Mouse (Mus musculus): ENCODE measurements around the gene Tom1l1.

Tom1l1 gene

DNA sequence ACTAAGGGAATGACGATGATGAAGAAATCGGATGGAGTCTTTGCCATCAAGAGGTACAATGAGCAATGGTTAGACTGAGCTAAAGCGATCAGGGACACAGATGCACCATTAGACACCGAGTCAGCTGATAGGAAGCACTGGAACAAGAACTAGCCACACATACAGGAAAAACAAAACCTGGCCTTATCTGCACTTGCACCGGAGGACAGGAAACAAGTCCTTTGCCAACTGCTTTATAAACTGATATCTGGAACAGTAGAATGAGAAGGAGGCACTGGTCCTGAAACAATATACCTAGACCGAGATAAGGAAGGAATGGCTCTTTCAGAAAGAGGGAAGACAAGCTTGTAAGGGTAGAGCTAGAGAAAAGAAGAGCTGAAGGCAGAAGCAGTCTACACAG, 73.4 kb downstream of the Tom1l1 start:
- no peak for DNase-seq

DNA sequence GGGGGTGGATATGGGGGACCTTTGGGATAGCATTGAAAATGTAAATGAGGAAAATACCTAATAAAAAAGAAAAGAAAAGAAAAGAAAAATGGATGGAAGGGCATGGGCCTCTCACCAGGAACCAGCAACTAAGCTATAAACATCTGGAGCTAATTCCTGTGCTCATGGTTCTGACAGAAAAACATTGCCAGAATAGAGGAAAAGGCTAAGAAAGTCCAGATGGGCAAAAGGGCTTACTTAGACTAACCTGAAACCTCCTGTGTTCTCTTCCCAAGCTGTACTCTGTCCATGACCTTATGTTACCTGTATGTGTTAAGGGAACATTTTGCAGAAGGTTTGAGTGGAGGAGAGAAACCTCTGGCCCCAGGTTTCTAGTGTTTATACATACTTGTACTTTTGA, 76.0 kb downstream of the Tom1l1 start:
- DNase-seq, result no peak

DNA sequence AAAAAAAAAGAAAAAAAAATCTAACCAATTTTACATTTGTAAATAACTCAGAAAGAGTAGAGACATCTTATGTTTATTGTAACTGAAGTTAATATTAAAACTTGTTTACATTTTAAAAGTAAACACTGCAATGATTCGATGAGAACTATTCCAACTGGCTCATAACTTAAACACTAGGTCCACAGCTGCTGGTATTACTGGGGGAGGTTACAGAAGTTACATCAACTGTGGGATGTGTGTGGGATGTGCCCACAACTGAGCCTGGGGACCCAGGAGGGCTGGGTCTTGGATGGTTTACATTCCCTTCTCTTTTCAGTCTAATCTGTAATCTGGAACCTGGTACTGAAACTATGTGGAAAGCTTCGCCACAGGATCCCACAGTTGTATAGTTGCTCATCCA, 85.1 kb downstream of the Tom1l1 start:
- DNase-seq, result no peak

DNA sequence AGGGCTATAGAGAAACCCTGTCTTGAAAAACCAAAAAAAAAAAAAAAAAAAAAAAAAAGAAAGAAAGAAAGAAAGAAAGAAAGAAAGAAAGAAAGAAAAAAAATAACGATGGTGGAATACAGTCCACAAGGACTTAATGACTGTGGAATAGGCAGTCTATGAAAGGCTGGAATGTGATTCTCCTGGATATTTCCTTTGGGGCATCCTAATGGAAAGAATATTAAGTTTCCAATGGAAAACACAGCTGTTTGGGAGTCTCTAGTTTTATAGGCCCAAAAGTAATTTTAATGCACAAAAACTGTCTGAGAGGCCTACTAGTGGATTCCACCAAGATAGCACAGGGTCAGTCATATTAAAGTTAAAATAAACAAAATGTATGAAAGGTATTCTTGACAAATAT, 92.3 kb downstream of the Tom1l1 start:
- DNase-seq, result no peak

All from B cell, adult 2 months (primary cell).